Mouse (Mus musculus) thymus, adult 2 months (tissue): ENCODE measurements around the gene Gcg.

Experiments
- CTCF ChIP-seq: fragments of 200-500 bp; IDR thresholded peaks from 2 replicates; pipeline ENCODE4 v1.5.1; 2012; ENCODE audit warnings: mild to moderate bottlenecking, control low read depth, low read length, moderate library complexity, borderline replicate concordance; ENCODE audit not compliant: control insufficient read depth, poor library complexity, insufficient read depth; ENCODE audit errors: extremely low read depth
- POLR2A ChIP-seq: fragments of 200-500 bp; IDR thresholded peaks from 2 replicates; pipeline ENCODE4 v1.6.1; 2012; ENCODE audit warnings: mild to moderate bottlenecking, low read length, control low read depth, moderate library complexity; ENCODE audit not compliant: control insufficient read depth, poor library complexity, insufficient read depth; ENCODE audit errors: extremely low read depth

GRCm38 (mm10) chr2:62440083-62440482 is 43.4 kb downstream of the Gcg start:
- TF ChIP-seq CTCF (no peak), POLR2A (no peak)
